Mouse (Mus musculus): Measurements from ENCODE around the gene Lclat1. TPM values are rescaled to one million over a fixed set of nuclear protein-coding genes. Genes with fewer than 3 reads are reported as not detected.

Gene Lclat1
- polyA plus RNA-seq, 1 experiment from 2014 or later: 54.6 TPM

DNA sequence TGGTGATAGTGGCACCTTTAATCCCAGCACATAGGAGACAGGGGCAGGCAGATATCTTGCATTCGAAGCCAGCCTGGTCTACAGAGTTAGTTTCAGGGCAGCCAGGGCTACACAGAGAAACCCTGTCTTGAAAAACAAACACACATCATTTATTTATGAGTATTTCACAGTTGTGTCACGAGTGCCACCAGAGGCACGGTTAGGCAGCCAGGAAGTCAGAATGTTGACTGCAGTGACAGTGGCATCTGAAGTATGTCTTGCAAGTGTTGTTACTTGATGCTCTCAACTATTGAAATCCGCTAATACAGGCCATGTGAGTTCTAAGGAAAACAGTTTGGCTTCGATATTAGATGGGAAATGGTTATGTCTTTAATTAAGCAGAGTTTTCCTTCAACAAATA is 67.9 kb downstream of the Lclat1 start:
- Histone ChIP-seq H3K27ac (replicated peaks in 1 of 2; ENCODE audit: control insufficient read depth in 1 of 2, insufficient read depth in 1 of 2, low read depth in 2 of 2, low read length in 2 of 2) (no peak overlapping the region), H3K4me3 (ENCODE audit: control insufficient read depth in 1 of 2, insufficient read depth in 1 of 2, low read depth in 1 of 2, low read length in 2 of 2) (no peak overlapping the region), H3K4me2 (ENCODE audit: low read length) (no peak overlapping the region), H3K9me3 (ENCODE audit: control insufficient read depth, low read length) (no peaks in the 10 kb centered on the region), H3K4me1 (ENCODE audit: control insufficient read depth in 2 of 2, insufficient read depth in 2 of 2, low read length in 2 of 2) (peaks cover 15 to 31% of the 10 kb centered on the region in 2 experiments; a peak in 3 of 4 replicates), H3K9ac (ENCODE audit: low read length) (no peak overlapping the region), H3K36me3 (ENCODE audit: control insufficient read depth, insufficient read depth, low read length) (peaks cover 3% of the 10 kb centered on the region), H3K27me3 (ENCODE audit: control insufficient read depth, insufficient read depth, low read length) (no peaks in the 10 kb centered on the region)
- WGBS: 43% methylated on average over 5 of the region's 5 CpGs
- no peak for ATAC-seq (ENCODE audit: insufficient number of reproducible peaks, insufficient read depth, low FRiP score, low read depth)

GRCm38 (mm10) chr17:73177079-73177478 is 69.3 kb downstream of the Lclat1 start:
- WGBS: 41% methylated on average over 4 of the region's 4 CpGs
- peak overlapping the region; percentile 42 for H3K9ac ChIP-seq (ENCODE audit: low read length)
- peaks cover 15 to 31% of the 10 kb centered on the region in 2 experiments; a peak in 3 of 4 replicates for H3K4me1 ChIP-seq (ENCODE audit: control insufficient read depth in 2 of 2, insufficient read depth in 2 of 2, low read length in 2 of 2)
- no peaks in the 10 kb centered on the region for H3K9me3 ChIP-seq (ENCODE audit: control insufficient read depth, low read length)
- no peak for ATAC-seq (ENCODE audit: insufficient number of reproducible peaks, insufficient read depth, low FRiP score, low read depth)
- H3K27me3 ChIP-seq (ENCODE audit: control insufficient read depth, insufficient read depth, low read length): no peaks in the 10 kb centered on the region
- H3K4me3 ChIP-seq (ENCODE audit: control insufficient read depth in 1 of 2, insufficient read depth in 1 of 2, low read depth in 1 of 2, low read length in 2 of 2): no peak overlapping the region
- no peaks in the 10 kb centered on the region for H3K36me3 ChIP-seq (ENCODE audit: control insufficient read depth, insufficient read depth, low read length)
- H3K27ac ChIP-seq (replicated peaks in 1 of 2; ENCODE audit: control insufficient read depth in 1 of 2, insufficient read depth in 1 of 2, low read depth in 2 of 2, low read length in 2 of 2): peak overlapping the region; percentile 76 to 82; a peak in 3 of 4 replicates
- H3K4me2 ChIP-seq (ENCODE audit: low read length): peak overlapping the region; percentile 29

GRCm38 (mm10) chr17:73186929-73187328 is 79.1 kb downstream of the Lclat1 start:
- no peaks in the 10 kb centered on the region for H3K27me3 ChIP-seq (ENCODE audit: control insufficient read depth, insufficient read depth, low read length)
- no peak overlapping the region for H3K4me3 ChIP-seq (ENCODE audit: control insufficient read depth in 1 of 2, insufficient read depth in 1 of 2, low read depth in 1 of 2, low read length in 2 of 2)
- no peak overlapping the region for H3K9ac ChIP-seq (ENCODE audit: low read length)
- H3K4me2 ChIP-seq (ENCODE audit: low read length): no peak overlapping the region
- ATAC-seq (ENCODE audit: insufficient number of reproducible peaks, insufficient read depth, low FRiP score, low read depth): no peak
- peaks cover 2 to 5% of the 10 kb centered on the region in 2 experiments; a peak in 3 of 4 replicates for H3K4me1 ChIP-seq (ENCODE audit: control insufficient read depth in 2 of 2, insufficient read depth in 2 of 2, low read length in 2 of 2)
- H3K36me3 ChIP-seq (ENCODE audit: control insufficient read depth, insufficient read depth, low read length): peaks cover 33% of the 10 kb centered on the region
- no peak overlapping the region for H3K27ac ChIP-seq (replicated peaks in 1 of 2; ENCODE audit: control insufficient read depth in 1 of 2, insufficient read depth in 1 of 2, low read depth in 2 of 2, low read length in 2 of 2)
- H3K9me3 ChIP-seq (ENCODE audit: control insufficient read depth, low read length): no peaks in the 10 kb centered on the region
- 92% methylated on average over 5 of the region's 5 CpGs for WGBS

DNA sequence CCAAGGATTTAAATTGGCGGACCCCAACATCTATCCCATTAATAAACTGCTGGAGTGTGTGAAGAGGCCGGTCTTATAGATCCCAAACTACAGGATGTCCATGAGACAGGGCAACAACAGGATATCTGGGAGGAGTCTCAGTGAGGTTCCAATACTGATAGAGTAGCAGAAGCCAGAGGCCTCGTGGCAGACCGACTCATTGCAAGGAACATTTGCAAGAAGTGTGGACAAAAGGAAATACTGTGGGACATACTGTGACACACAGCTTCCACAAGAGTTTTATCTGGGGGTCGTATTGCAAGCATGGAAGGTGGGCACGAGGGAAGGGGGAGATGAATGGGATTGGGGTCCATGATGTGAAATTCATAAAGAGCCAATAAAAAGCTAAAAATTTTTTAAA is 86.4 kb downstream of the Lclat1 start:
- peaks cover 2 to 5% of the 10 kb centered on the region in 2 experiments; a peak in 3 of 4 replicates for H3K4me1 ChIP-seq (ENCODE audit: control insufficient read depth in 2 of 2, insufficient read depth in 2 of 2, low read length in 2 of 2)
- WGBS: 66% methylated on average over 6 of the region's 6 CpGs
- no peaks in the 10 kb centered on the region for H3K27me3 ChIP-seq (ENCODE audit: control insufficient read depth, insufficient read depth, low read length)
- H3K4me2 ChIP-seq (ENCODE audit: low read length): no peak overlapping the region
- H3K9ac ChIP-seq (ENCODE audit: low read length): no peak overlapping the region
- no peak overlapping the region for H3K4me3 ChIP-seq (ENCODE audit: control insufficient read depth in 1 of 2, insufficient read depth in 1 of 2, low read depth in 1 of 2, low read length in 2 of 2)
- H3K36me3 ChIP-seq (ENCODE audit: control insufficient read depth, insufficient read depth, low read length): peaks cover 44% of the 10 kb centered on the region
- no peaks in the 10 kb centered on the region for H3K9me3 ChIP-seq (ENCODE audit: control insufficient read depth, low read length)
- ATAC-seq (ENCODE audit: insufficient number of reproducible peaks, insufficient read depth, low FRiP score, low read depth): no peak
- H3K27ac ChIP-seq (replicated peaks in 1 of 2; ENCODE audit: control insufficient read depth in 1 of 2, insufficient read depth in 1 of 2, low read depth in 2 of 2, low read length in 2 of 2): no peak overlapping the region

- Histone ChIP-seq H3K4me1 (ENCODE audit: control insufficient read depth in 2 of 2, insufficient read depth in 2 of 2, low read length in 2 of 2) (peaks cover 2 to 5% of the 10 kb centered on the region in 2 experiments; a peak in 3 of 4 replicates), H3K4me3 (ENCODE audit: control insufficient read depth in 1 of 2, insufficient read depth in 1 of 2, low read depth in 1 of 2, low read length in 2 of 2) (no peak overlapping the region), H3K27ac (replicated peaks in 1 of 2; ENCODE audit: control insufficient read depth in 1 of 2, insufficient read depth in 1 of 2, low read depth in 2 of 2, low read length in 2 of 2) (no peak overlapping the region), H3K9ac (ENCODE audit: low read length) (no peak overlapping the region), H3K4me2 (ENCODE audit: low read length) (no peak overlapping the region), H3K36me3 (ENCODE audit: control insufficient read depth, insufficient read depth, low read length) (peaks cover 39% of the 10 kb centered on the region), H3K27me3 (ENCODE audit: control insufficient read depth, insufficient read depth, low read length) (no peaks in the 10 kb centered on the region), H3K9me3 (ENCODE audit: control insufficient read depth, low read length) (no peaks in the 10 kb centered on the region)
- 84% methylated on average over 6 of the region's 6 CpGs for WGBS
- ATAC-seq (ENCODE audit: insufficient number of reproducible peaks, insufficient read depth, low FRiP score, low read depth): no peak
Observed at GRCm38 (mm10) chr17:73194575-73194974, 86.8 kb downstream of the Lclat1 start.

DNA sequence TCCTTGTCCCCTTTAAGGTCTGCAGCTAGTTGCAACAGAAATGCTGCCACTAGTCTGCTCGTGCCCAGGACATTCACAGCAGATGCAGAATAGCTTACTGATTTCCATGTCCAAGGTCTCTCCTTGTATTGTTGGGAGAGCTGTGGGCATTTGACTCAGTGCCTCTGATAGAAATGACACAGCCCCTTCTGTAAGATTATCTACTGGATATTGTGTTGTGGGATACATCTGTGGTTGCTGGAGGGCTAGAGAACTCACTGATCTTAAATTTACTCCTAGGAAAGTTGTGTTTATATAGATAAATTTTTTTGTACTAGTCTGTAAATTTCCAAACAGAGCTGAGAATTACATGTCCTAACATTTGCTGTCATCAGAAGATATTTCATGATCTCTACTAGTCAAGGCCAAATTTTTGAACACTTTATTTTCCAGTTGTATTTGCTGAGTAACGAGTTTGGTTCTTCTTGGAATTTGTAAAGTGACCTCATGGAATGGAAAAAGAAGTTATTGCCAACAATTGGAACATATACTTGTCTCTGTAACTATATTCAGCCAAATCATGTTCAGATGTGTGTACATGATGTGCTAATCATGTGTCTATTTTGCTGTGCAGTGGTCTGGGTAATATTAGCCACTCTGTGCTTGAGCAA is 87.4 kb downstream of the Lclat1 start:
- Histone ChIP-seq H3K4me3 (ENCODE audit: control insufficient read depth in 1 of 2, insufficient read depth in 1 of 2, low read depth in 1 of 2, low read length in 2 of 2) (no peak overlapping the region), H3K4me2 (ENCODE audit: low read length) (no peak overlapping the region), H3K9me3 (ENCODE audit: control insufficient read depth, low read length) (no peaks in the 10 kb centered on the region), H3K36me3 (ENCODE audit: control insufficient read depth, insufficient read depth, low read length) (peaks cover 33% of the 10 kb centered on the region), H3K4me1 (ENCODE audit: control insufficient read depth in 2 of 2, insufficient read depth in 2 of 2, low read length in 2 of 2) (peaks cover 2 to 10% of the 10 kb centered on the region in 2 experiments), H3K27ac (replicated peaks in 1 of 2; ENCODE audit: control insufficient read depth in 1 of 2, insufficient read depth in 1 of 2, low read depth in 2 of 2, low read length in 2 of 2) (no peak overlapping the region), H3K9ac (ENCODE audit: low read length) (no peak overlapping the region), H3K27me3 (ENCODE audit: control insufficient read depth, insufficient read depth, low read length) (no peaks in the 10 kb centered on the region)
- no peak for ATAC-seq (ENCODE audit: insufficient number of reproducible peaks, insufficient read depth, low FRiP score, low read depth)
- 59% methylated on average over 2 of the region's 2 CpGs for WGBS

- Histone ChIP-seq H3K27me3 (ENCODE audit: control insufficient read depth, insufficient read depth, low read length) (no peaks in the 10 kb centered on the region), H3K4me3 (ENCODE audit: control insufficient read depth in 1 of 2, insufficient read depth in 1 of 2, low read depth in 1 of 2, low read length in 2 of 2) (no peak overlapping the region), H3K9ac (ENCODE audit: low read length) (no peak overlapping the region), H3K4me2 (ENCODE audit: low read length) (no peak overlapping the region), H3K4me1 (ENCODE audit: control insufficient read depth in 2 of 2, insufficient read depth in 2 of 2, low read length in 2 of 2) (peaks cover 4 to 15% of the 10 kb centered on the region in 2 experiments), H3K27ac (replicated peaks in 1 of 2; ENCODE audit: control insufficient read depth in 1 of 2, insufficient read depth in 1 of 2, low read depth in 2 of 2, low read length in 2 of 2) (no peak overlapping the region), H3K9me3 (ENCODE audit: control insufficient read depth, low read length) (no peaks in the 10 kb centered on the region), H3K36me3 (ENCODE audit: control insufficient read depth, insufficient read depth, low read length) (peaks cover 24% of the 10 kb centered on the region)
- WGBS: 93% methylated on average over 1 of the region's 1 CpGs
- ATAC-seq (ENCODE audit: insufficient number of reproducible peaks, insufficient read depth, low FRiP score, low read depth): no peak
Observed at GRCm38 (mm10) chr17:73196139-73196538, 88.4 kb downstream of the Lclat1 start.

- peaks cover 5 to 15% of the 10 kb centered on the region in 2 experiments for H3K4me1 ChIP-seq (ENCODE audit: control insufficient read depth in 2 of 2, insufficient read depth in 2 of 2, low read length in 2 of 2)
- ATAC-seq (ENCODE audit: insufficient number of reproducible peaks, insufficient read depth, low FRiP score, low read depth): no peak
- H3K36me3 ChIP-seq (ENCODE audit: control insufficient read depth, insufficient read depth, low read length): peaks cover 22% of the 10 kb centered on the region
- H3K9me3 ChIP-seq (ENCODE audit: control insufficient read depth, low read length): 0 out of 2 replicates have a peak, but pooled peaks cover 2% of the 10 kb centered on the region
- no peak overlapping the region for H3K27ac ChIP-seq (replicated peaks in 1 of 2; ENCODE audit: control insufficient read depth in 1 of 2, insufficient read depth in 1 of 2, low read depth in 2 of 2, low read length in 2 of 2)
- H3K27me3 ChIP-seq (ENCODE audit: control insufficient read depth, insufficient read depth, low read length): no peaks in the 10 kb centered on the region
- 79% methylated on average over 1 of the region's 1 CpGs for WGBS
- H3K4me2 ChIP-seq (ENCODE audit: low read length): no peak overlapping the region
- no peak overlapping the region for H3K4me3 ChIP-seq (ENCODE audit: control insufficient read depth in 1 of 2, insufficient read depth in 1 of 2, low read depth in 1 of 2, low read length in 2 of 2)
- H3K9ac ChIP-seq (ENCODE audit: low read length): no peak overlapping the region
Observed at GRCm38 (mm10) chr17:73197724-73198123, 89.9 kb downstream of the Lclat1 start.

Data from heart, embryonic 14.5 days (tissue).